Mouse (Mus musculus) G1E-ER4 (cell line): ENCODE results near the gene Etv6. TPM values are rescaled to one million over a fixed set of nuclear protein-coding genes. Genes with fewer than 3 reads are reported as not detected.

ENCODE experiments used
- GATA1 ChIP-seq: IDR thresholded peaks from one replicate; pipeline ENCODE4 v1.8.0; 2012; ENCODE audit warnings: low read length, inconsistent platforms
- polyA plus RNA-seq: library from polyadenylated mRNA; stranded (reverse); fragments of >175 nt; gene quantifications from 2 replicates; pipeline ENCODE4 v1.2.3, GENCODE M21; 2012

Etv6 gene
- polyA plus RNA-seq, 1 experiment: 103 TPM

DNA sequence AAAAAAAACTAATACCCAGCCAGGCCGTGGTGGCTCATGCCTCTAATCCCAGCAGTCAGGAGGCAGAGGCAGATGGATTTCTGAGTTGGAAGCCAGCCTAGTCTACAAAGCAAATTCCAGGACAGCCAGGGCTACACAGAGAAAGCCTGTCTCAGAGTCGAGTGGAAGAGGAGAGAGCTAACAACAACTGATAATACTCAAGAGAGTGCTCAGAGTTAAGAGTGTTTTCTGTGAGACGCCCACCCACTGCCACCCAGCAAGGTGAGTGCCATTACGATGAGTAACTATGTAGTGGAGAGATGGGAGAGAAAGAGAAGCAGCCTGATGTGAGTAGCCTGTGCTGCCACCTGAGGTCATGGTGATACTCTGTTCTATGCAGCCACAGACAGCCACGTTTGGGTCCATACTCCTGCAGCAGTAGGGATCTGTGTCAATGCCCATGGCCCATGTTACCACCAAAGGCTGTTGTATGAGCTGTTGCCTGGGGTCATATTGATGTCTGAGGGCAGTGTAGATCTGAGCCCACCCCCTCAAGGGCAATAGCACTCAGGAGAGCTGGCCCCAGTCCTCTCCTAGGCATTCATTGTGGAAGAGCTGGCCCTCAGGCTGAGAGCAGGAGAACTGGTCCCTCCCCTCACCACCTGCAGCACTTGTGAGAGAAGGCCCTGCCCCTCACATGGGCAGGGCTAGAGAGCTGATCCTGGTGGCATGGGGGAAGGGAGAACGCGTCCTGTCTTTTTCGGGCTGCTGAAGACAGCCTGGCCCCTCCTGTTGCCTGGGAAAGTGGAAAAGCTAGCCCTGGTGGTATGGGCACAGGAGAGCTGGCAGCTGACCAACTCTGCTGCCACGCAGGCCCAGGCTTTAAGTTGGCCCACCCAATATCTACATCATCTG, 258.4 kb downstream of the Etv6 start:
- TF ChIP-seq GATA1: no peak

DNA sequence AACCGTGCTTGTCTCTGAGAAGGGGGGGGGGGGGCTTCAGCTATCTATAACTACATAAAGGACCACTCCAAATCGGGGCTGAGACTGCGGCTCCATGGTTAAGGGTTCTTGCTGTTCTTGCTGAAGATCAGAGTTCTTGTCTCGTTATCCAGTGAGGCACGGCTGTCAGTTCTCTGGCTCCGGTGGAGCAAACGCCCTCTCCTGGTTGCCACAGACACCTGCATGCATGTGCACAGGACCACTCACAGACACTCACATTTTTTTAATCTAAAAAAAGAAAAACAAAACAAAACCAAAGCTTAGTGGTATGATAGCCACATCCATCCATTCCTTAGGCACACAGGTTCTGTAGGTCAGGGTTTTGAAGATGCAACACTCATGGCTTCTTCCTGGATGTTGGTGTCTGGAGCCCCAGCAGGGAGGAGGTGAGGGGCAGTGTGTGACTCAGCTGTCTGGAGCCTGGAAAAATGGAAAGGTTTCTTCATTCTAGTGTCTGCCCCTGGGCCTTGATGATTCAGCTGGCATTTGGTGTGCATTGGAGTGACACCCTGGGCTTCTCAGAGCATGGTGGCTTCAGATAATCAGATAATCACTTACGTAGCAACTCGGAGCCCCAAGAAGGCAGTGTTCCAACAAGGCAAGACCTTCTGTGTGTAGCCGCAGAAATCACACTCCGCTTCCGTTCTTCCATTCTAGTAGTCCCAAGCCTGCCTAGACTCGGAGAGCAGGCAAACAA, 262.6 kb downstream of the Etv6 start:
- no peak for TF ChIP-seq GATA1

DNA sequence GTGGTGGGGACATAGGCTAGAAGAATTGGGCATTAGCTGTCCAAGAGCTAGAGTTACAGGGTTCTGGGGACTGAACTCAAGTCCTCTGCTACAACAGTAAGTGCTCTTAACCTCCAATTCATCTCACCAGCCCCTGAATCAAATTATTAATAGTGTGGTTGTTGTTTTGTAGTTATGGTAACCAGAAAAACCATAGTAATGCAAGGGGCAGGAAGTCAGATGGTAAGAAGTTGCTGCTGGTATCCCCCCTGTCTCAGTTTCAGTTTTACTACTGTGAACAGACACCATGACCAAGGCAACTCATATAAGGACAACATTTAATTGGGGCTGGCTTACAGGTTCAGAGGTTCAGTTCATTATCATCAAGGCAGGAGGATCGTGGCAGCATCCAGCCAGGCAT, 266.5 kb downstream of the Etv6 start:
- no peak for TF ChIP-seq GATA1

DNA sequence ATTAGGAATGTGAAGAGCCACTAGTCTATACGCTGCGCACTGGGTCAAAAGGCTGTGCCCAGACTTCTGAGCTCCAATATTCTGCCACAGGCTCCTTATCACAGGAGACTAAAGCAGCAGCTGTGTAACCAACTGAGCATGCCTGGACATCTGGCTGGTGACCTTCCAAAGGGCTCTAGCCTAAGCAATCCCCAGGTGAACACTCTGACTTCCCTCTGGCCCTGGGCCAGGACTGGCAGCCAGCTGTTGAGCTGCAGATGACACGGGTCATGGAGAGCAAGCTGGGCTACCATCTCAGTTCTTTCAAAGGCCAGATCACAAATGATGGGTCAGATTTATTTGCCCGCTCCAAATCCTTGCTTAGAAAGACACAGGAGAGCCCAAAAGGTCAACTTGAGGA, 275.8 kb downstream of the Etv6 start:
- no peak for TF ChIP-seq GATA1

DNA sequence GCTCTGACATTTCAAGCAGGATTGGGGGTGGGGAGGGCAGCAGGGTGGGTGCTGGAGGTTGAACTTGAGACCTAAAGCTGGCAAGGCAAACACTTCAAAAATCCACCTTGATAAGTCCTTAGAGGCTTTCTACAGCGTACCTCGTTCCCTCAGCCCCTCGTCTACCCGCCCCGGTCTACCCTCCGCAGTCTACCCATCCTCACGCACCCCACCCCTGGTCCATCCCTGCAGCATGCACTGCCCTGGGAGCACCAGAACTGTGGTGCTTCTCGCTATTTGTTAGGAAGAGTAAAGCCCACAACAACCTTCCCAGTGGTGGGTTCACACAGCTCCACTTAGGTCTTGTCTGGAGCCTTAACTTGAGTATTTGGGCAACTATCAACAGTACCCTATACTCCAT, 277.1 kb downstream of the Etv6 start:
- no peak for TF ChIP-seq GATA1

DNA sequence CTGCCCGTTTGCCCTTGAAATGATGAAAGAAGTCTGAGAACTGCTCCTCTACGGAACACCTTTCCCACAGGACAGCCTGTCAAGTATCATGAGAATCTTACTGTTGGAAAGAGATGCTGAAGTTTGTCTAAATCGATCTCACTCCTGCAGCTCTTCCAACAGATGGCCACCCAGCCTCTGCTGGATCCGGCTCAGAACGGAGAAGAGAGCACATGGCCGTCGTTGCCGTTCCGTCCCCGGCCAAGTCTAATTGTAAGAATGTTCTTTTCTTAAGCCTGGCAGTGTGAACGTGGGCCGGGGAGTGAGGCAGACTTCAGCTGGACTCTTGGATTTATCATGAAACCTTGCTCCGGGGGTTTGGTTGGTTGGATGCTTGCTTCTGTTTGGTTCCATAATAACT, 281.9 kb downstream of the Etv6 start:
- TF ChIP-seq GATA1: no peak

Other genes with a start within 250 kb of the Etv6 start
- not detected in 2 replicates for gene Kap, start 181.9 kb upstream of the Etv6 start, polyA plus RNA-seq